Mouse (Mus musculus) hematopoietic stem cell, adult 5-6 weeks (primary cell): ENCODE results near the gene Rreb1. TPM values are rescaled to one million over a fixed set of nuclear protein-coding genes. Genes with fewer than 3 reads are reported as not detected.

Experiments
- ATAC-seq, 2 experiments: fragments of 125-278 bp in 1 of 2; replicated peaks in 1 of 2; 2 replicates each; pipeline ENCODE4 v1.8.0; 2016 to 2017; ENCODE audit warnings: inconsistent platforms in 2 of 2, mild to moderate bottlenecking in 2 of 2, moderate number of reproducible peaks in 2 of 2, low read depth in 1 of 2, moderate TSS enrichment in 1 of 2; ENCODE audit not compliant: low FRiP score in 2 of 2, poor library complexity in 2 of 2, severe bottlenecking in 2 of 2, insufficient read depth in 1 of 2, low TSS enrichment in 1 of 2
- total RNA-seq: library from RNA; stranded (forward); fragments of 172-1452, 232-1000 nt; gene quantifications from 2 replicates; pipeline ENCODE4 v1.2.3, GENCODE M21; 2017

Rreb1 gene
- total RNA-seq, 1 experiment from 2014 or later = 25.5 TPM

DNA sequence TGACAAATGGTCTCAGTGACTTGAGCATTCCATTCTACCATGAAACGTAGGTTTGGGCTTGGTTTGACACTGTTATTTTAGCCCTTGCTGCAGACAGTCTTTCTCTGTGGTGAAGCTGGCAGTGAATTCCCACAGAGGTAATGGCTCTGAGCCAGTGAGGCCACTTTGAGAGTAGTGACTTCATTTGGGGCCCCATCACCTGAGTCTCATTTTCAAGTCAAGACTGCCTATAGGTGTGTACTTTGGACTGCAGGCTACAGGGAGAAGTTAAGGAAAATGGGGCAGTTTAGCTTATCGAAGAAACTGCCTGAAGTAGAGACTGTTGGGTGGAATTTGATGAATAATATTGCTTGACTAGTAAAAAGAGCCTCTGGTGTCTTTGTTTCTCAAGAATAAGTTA, 131.0 kb downstream of the Rreb1 start:
- ATAC-seq = no peak

DNA sequence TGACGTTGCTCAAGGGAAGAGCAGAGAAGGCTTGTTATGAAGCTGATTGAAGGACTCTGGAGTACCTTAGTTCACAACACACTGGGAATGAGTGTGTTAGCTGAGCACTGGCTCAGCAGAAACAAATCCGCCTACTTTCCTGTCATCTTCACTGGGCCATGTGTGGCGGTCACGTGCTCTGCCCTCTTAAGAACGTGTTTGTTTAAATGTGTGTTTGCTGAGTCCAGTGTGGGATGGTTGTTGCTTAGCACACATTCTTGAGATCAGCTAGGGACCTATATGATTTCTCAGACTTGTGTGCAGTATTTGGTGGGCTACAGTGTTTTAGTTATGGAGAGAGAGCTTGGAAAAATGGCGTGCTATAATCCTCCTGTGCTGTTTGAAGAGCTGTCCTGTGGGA, 133.8 kb downstream of the Rreb1 start:
- no peak for ATAC-seq

DNA sequence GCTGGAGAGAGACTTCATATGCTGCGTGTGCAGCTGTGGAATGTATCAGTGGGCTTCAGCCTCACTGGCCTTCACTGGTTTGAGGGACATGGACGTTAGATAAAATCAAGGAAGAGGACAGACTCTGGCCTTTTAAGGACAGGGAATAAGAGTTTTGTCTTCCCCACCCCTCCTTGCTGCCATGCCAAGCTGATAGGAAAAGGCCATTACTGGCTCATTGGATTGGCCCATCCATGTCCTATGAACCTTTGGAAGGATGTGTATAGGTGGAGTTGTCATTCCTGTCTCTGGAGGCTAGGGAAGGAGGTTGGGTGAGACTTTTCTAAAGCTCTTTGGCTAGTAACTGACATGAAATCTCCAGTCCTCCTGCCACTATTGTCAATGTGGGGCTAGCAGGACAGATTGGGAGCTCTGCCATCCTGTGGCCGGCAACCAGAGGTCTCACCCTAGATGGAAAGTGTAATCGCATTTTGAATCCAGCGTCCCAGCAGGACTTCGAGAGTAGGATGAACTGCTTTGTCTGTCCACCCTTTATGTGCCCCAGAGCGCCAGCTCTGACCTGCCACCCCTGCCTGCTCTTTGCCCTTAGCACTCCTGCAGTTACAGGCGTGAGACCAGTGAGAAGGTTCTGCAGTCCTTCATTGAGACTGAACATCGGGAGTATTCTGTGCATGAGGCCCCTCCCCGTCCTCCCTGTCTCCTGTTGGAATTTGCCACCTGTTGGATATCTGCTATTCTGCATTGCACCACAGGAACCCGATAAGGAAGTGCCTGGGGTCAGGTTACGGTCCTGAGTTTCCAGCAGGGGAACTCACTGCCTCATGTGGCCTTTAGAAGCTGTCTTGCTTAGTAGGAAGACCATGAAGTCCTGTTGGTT, 134.6 kb downstream of the Rreb1 start:
- ATAC-seq = peak; percentile 7 to 39; a peak in 3 of 4 replicates

DNA sequence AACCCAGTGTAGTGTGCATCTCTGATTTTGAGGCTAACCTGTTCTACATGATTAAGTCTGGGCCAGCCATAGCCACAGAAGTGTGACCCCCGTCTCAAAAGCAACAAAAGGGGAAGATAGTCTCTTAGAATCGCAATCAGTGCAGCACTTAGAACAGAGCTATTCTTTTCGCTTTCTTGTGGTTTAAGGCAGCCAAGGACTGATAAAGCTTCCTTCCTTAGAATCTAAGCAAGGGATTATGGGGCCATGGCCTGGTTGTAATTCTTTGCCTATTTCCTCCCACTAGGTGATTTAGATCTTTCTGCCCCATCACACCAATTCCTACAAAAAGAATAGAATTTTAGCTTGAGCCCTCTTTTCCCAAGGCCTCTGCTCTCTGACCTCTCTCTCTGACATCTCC, 135.8 kb downstream of the Rreb1 start:
- ATAC-seq = no peak

DNA sequence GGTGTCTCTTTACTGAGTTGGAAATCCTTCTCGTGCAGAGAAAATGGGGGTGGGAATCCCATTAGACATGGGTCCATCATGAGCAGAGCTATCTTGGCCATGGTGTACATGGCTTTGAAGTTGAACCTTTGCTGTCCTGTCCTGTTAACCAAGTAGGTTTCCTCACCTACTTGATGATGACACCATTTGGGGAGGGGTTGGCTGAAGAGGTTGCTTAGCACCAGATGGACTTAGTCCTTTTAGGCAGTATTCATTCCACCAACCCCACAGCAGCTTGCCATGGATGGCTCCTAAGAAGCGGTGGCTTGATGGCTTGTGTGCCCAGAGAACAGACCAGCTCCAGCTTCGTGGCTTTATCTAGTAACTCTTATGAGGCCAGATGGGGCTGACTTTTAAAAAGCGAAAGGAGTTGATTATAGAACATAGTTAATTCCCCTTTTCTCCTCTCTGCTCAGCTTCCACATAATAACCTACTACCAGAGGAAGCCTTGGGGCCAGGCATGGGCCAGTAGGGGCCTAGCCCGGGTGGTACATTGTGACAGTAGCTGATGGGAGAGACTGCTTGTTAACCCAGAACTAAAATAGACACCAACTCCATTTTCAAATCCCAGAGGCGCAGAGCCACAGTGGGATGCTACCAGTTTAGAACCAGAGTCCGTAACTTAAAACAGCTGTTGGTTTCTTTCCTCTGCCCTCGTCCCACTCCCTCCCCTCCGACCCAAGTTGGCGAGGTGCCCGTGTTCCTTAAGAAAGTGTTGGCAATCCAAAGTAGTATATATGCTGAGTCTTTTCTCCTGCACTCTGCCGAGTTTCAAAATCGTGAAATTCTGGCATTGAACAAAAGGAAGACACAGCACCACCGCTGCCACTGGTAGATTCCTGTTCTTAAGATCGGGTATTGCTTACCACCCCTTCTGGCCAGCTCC, 140.4 kb downstream of the Rreb1 start:
- no peak for ATAC-seq

DNA sequence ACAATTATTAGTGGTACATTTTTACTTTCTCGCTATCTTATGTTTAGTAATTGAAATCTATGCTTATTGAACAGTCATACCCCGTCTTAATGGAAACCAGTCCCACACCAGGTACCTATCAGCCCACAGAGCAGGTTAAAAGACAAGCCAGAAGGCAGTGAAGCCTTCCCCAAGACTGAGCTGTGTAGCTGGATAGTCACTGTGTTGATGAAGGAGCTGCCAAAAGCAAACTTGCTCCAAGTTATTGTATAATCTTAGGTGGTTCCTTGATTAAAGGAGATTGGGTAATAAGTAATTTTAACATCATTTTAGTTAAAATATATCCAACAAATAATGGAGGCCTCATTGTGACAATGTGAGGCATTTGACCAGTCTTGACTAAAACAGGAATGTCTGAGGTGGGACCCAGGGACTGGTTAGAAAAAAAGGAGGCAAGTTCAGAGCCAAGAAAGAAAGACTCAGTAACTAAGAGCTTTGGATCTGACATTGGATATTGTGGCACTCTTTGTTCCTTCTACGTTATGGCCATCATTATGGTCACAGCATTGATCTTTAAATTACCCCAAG, 141.6 kb downstream of the Rreb1 start:
- ATAC-seq = no peak

DNA sequence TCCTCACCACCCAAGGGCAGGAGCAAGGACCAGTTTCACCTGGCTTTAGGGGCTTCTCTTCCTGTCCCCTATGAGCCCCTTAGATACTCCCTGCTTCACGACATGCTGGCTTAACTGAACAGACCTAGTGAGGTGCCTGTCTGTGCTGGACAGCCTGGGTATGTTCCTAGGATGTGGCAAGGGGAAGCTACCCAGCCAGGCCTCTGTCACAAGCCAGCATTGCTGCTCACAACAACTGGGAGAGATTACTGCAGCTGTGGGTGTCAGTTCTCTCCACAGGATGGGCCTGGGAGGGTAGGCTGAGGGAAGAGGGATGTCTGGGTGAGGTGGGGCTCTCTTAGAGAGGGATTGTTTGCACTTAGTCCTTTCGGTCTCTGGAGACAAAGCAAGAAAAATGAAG, 142.5 kb downstream of the Rreb1 start:
- ATAC-seq = no peak

DNA sequence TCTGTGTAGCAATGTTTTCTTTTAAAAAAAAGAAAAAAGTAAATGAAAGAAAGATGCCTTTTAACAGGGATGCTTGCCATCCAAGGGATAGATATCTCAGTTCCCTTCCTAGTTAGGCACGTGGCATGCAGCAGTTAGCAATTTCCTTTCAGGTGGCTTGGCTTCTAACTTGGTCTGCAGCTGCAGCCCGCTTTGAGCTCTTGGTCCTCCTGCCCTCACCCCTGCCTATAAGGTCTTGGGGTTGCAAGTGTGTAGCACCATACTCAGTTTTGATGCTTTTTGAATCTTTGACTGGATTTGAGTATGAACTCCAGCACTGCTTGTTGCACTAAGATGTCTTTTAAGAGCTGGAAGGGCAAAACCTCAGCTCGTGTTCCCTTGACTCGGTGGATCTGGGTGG, 144.9 kb downstream of the Rreb1 start:
- ATAC-seq = no peak

DNA sequence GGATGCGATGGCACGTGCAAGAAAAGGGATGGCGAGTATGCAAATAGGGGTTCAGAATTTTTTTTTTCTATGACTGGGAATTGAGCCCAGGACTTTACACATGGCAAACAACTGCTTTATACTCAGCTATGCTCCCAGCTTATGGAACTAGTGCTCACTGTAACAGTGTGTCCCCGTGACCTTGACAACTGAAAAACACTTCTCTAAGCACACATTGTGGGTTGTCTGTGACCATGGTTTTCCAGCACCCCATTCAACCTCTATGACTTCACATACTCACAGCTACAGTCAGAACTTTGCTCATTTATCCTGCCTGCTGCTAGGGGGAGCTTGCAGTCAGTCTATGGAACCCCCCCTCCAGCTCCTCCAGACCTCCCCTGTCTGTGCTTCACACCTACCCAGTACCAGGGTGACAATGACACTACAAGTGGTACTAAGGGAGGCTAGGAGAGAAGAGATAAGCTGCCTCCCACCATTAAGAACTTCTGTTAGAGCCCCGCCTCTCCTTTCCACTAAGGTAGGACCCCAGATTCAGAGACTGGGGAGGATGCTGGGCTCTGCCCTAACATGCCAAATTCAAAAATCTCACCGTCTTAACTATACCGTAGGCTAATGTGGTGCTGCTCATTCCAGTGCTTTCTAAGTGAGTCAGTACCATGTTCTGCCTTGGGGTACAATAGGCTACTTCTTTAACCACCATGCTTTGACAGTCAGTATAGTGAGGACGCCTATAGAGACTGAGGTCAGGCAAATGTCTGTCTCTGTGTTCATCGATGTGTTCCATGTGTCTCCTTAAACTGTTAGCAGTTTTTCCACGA, 145.7 kb downstream of the Rreb1 start:
- ATAC-seq = no peak

DNA sequence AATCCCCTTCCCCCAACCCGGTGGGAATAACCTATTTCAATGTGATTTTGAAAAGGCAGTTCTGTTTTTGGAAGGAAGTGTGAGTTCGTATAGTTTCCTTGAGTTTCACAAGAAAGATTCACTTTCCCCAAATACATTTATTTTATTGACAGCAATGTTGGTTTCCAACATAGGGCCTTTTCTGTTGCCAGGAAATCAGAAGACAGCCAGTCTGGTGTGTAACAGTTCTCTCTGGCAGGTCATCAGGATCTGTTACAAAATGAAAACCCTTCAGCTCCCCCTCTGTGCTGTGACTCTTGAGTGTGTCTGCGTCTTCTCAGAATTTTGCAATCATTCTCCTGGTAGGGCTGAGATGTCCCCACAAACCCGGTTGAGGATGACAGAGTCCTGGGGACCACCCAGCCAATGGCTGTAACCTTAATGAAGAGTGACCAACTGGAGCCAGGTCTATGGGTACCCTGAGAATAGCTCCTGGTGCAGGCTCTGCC, 146.3 kb downstream of the Rreb1 start:
- no peak for ATAC-seq

DNA sequence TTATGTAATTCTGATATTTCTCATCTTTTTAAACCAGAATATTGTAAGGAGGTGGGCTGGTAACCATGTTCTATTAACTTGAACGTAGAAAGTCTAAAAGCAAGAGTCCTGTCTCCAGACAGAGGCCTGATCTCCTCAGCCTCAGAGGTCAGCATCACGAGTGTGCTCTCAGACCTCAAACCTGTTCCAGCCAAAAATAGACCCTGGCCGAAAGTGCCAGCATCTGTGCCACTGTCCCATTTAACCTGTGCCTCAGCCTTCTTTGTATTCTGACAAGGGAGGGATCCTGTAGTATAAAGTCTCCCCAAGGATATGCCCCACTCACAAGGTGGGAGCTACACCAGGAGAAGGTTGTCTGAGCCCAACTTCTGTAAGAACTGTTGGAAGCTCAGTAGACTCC, 148.2 kb downstream of the Rreb1 start:
- ATAC-seq = no peak

DNA sequence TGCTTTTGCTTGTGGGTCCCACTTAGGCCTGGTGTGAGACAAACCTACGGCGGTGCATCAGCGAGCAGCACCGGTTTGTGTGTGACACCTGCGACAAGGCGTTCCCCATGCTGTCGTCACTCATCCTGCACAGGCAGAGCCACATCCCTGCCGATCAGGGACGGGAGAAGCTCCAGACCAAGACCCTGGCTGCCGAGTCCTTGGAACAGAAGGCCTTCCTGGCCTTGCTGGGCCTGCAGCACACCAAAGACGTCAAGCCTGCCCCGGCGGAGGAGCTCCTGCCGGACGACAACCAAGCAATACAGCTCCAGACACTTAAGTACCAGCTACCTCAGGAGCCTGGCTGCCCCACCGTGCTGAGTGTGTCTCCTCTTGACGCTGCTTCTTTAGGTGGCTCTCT, 151.3 kb downstream of the Rreb1 start:
- ATAC-seq = no peak

DNA sequence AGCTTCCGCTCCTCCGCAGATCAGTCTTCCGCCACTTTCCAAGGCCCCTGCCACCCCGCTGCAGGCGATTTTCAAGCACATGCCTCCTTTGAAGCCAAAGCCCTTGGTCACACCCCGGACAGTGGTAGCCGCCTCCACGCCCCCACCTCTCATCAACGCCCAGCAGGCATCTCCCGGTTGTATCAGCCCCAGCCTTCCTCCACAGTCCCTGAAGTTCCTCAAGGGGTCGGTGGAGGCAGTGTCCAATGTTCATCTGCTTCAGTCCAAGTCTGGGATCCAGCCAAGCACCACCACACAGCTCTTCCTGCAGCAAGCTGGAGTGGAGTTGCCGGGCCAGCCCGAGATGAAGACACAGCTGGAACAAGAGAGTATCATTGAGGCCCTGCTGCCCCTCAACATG, 151.9 kb downstream of the Rreb1 start:
- ATAC-seq = no peak

DNA sequence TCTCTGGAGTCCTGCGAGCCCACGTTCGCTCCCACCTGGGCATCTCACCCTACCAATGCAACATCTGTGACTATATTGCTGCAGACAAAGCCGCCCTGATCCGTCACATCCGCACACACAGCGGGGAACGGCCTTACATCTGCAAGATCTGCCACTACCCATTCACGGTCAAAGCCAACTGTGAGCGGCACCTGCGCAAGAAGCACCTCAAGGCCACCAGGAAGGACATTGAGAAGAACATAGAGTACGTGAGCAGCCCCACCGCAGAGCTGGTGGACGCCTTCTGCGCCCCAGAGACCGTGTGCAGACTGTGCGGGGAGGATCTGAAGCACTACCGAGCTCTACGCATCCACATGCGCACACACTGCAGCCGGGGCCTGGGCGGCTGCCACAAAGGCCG, 152.4 kb downstream of the Rreb1 start:
- 0 out of 4 replicates have a peak, but pooled peaks of 1 of the 2 experiments have one; percentile 4 for ATAC-seq

DNA sequence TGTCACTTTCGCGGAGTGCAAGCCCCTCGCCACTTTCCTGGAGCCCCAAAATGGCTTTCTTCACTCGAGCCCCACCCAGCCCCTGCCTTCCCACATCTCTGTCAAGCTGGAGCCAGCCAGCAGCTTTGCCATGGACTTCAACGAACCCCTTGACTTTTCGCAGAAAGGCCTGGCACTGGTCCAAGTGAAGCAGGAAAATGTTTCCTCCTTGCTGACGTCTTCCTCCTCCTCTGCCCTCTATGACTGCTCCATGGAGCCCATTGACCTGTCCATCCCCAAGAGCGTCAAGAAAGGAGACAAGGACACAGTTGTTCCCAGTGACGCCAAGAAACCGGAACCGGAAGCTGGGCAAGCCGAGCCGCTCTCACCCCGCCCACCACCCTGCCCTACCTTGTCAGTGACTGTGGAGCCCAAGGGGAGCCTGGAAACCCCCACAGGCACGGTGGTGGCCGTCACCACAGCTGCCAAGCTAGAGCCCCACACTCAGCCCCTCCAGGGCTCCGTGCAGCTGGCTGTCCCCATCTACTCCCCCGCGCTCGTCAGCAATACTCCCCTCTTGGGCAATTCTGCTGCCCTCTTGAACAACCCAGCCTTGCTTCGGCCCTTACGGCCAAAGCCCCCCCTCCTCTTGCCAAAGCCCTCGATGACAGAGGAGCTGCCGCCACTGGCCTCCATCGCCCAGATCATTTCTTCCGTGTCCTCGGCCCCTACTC, 153.2 kb downstream of the Rreb1 start:
- no peak for ATAC-seq

DNA sequence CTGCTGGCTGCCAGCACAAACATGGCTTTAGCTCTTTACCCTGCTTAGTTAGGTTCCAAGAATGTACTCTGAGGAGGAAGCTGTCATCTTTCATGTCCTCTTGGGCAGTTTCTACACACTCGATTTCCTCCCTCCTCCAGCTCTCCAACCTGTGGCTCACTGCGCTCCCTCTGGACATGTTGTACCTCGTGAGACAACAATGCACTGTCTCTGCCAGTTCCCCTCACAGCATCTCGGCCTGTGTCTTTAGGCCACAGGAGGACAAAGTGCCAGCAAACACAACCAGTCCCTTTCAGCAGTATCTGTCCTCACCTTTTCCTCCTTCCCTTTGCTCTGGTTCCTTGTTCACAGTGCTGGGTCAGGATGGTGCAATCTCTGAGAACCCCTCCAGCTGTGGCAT, 155.9 kb downstream of the Rreb1 start:
- no peak for ATAC-seq

DNA sequence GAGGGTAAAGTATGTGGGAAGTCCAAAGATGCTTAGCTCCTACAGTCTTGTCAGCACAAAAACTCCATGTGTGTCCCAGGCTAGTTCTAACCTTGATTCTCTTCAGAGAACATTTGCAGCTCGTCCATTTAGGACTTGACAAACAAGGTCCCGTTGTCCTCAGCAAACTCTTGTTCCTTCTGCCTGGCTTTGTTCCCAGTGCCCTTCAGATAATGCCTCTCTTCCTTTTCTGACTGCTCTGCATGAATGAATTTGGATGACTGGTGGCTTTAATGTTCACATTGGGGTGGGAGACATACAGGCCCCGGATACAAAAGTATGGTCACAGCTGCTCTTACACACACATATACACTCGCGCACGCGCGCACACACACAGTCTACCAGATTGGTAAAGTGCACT, 156.7 kb downstream of the Rreb1 start:
- no peak for ATAC-seq
